Mouse (Mus musculus) hematopoietic stem cell, adult 5-6 weeks (primary cell): ENCODE results near the gene Mad2l1bp. TPM values are rescaled to one million over a fixed set of nuclear protein-coding genes. Genes with fewer than 3 reads are reported as not detected.

Experiments used
- ATAC-seq, 2 experiments: fragments of 125-278 bp in 1 of 2; replicated peaks in 1 of 2; 2 replicates each; pipeline ENCODE4 v1.8.0; 2016 to 2017; ENCODE audit warnings: inconsistent platforms in 2 of 2, mild to moderate bottlenecking in 2 of 2, moderate number of reproducible peaks in 2 of 2, low read depth in 1 of 2, moderate TSS enrichment in 1 of 2; ENCODE audit not compliant: low FRiP score in 2 of 2, poor library complexity in 2 of 2, severe bottlenecking in 2 of 2, insufficient read depth in 1 of 2, low TSS enrichment in 1 of 2
- total RNA-seq: library from RNA; stranded (forward); fragments of 172-1452, 232-1000 nt; gene quantifications from 2 replicates; pipeline ENCODE4 v1.2.3, GENCODE M21; 2017

Mad2l1bp gene
- total RNA-seq, 1 experiment from 2014 or later, result 0.60 TPM

- ATAC-seq, result no peak
Observed at GRCm38 (mm10) chr17:46122791-46123190, 30.6 kb downstream of the Mad2l1bp start.

GRCm38 (mm10) chr17:46119641-46120040, 33.7 kb downstream of the Mad2l1bp start:
- ATAC-seq, result no peak

- ATAC-seq, result no peak
Observed at GRCm38 (mm10) chr17:46118423-46118850, 34.9 kb downstream of the Mad2l1bp start.

GRCm38 (mm10) chr17:46117623-46118422, 35.5 kb downstream of the Mad2l1bp start:
- no peak for ATAC-seq

GRCm38 (mm10) chr17:46116881-46117280, 36.5 kb downstream of the Mad2l1bp start:
- ATAC-seq, result no peak

- no peak for ATAC-seq
Observed at GRCm38 (mm10) chr17:46116138-46116537, 37.2 kb downstream of the Mad2l1bp start.

- no peak for ATAC-seq
Observed at GRCm38 (mm10) chr17:46115489-46115888, 37.9 kb downstream of the Mad2l1bp start.

- peak; percentile 95 to 99 for ATAC-seq
Observed at GRCm38 (mm10) chr17:46110402-46111289, 42.7 kb downstream of the Mad2l1bp start, which contains the start of gene Mrps18a. Mrps18a (plus strand) TSS chr17:46110986.

- ATAC-seq, result no peak
Observed at GRCm38 (mm10) chr17:46108286-46108685, 45.1 kb downstream of the Mad2l1bp start.

GRCm38 (mm10) chr17:46104487-46104886, 48.9 kb downstream of the Mad2l1bp start:
- ATAC-seq, result peak; percentile 62 to 78; a peak in 3 of 4 replicates

GRCm38 (mm10) chr17:46102608-46103159, 50.7 kb downstream of the Mad2l1bp start:
- no peak for ATAC-seq

- ATAC-seq, result no peak
Observed at GRCm38 (mm10) chr17:46101906-46102305, 51.4 kb downstream of the Mad2l1bp start.

- ATAC-seq, result no peak
Observed at GRCm38 (mm10) chr17:46098525-46098924, 54.8 kb downstream of the Mad2l1bp start.

Other genes with a start within 250 kb of the Mad2l1bp start
- 29.6 and 53.8 TPM in 2 replicates for gene Vegfa, start 121.2 kb downstream of the Mad2l1bp start, total RNA-seq
- gene Mrps18a, start 42.6 kb downstream of the Mad2l1bp start, total RNA-seq, result 32.8 and 34.5 TPM in 2 replicates
- gene Rsph9, start 9.3 kb downstream of the Mad2l1bp start, total RNA-seq, result 2.1 and 2.7 TPM in 2 replicates
- gene Gtpbp2, start 7.5 kb upstream of the Mad2l1bp start, total RNA-seq, result 68.1 and 72.0 TPM in 2 replicates
- 18.2 and 24.1 TPM in 2 replicates for gene Polh, start 49.1 kb upstream of the Mad2l1bp start, total RNA-seq
- 52.8 and 57.3 TPM in 2 replicates for gene Xpo5, start 49.2 kb upstream of the Mad2l1bp start, total RNA-seq
- gene Polr1c, start 94.5 kb upstream of the Mad2l1bp start, total RNA-seq, result 39.4 and 54.0 TPM in 2 replicates
- gene Yipf3, start 94.5 kb upstream of the Mad2l1bp start, total RNA-seq, result 29.2 and 56.5 TPM in 2 replicates
- 0.25 TPM in 1 of 2 replicates, not detected in the other for gene Lrrc73, start 100.0 kb upstream of the Mad2l1bp start, total RNA-seq
- gene Tjap1, start 129.5 kb upstream of the Mad2l1bp start, total RNA-seq, result 9.6 and 30.5 TPM in 2 replicates
- gene Dlk2, start 143.9 kb upstream of the Mad2l1bp start, total RNA-seq, result not detected in 2 replicates
- gene Abcc10, start 174.8 kb upstream of the Mad2l1bp start, total RNA-seq, result 1.3 and 2.2 TPM in 2 replicates
- gene Zfp318, start 230.2 kb upstream of the Mad2l1bp start, total RNA-seq, result 25.3 and 64.6 TPM in 2 replicates